Mouse (Mus musculus): Measurements from ENCODE around the gene Agap1. TPM values are rescaled to one million over a fixed set of nuclear protein-coding genes. Genes with fewer than 3 reads are reported as not detected.

The Agap1 gene
- total RNA-seq, 2 experiments from 2014 or later, result 8.0 to 16.0 TPM

DNA sequence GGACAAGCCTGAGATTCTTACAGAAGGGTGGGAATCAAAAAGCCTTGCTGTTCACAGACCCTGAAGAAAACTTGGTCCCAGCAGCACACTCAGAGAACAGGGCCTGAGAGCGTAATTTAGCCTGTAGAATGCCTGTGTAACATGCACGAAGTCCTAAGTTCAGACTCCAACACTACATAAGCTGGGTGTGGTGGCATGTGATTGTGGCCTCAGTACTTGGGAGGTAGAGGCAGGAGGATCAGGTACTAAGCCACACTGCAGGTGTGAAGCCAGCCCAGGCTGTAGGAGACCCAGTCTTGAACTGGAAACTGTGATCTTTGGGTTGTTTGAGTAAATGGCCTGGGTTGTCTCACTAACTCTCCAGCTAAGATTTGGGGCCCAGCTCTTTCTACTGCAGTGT is 180.5 kb downstream of the Agap1 start:
- no peak for ATAC-seq (replicated peaks; ENCODE audit: poor library complexity, severe bottlenecking)

DNA sequence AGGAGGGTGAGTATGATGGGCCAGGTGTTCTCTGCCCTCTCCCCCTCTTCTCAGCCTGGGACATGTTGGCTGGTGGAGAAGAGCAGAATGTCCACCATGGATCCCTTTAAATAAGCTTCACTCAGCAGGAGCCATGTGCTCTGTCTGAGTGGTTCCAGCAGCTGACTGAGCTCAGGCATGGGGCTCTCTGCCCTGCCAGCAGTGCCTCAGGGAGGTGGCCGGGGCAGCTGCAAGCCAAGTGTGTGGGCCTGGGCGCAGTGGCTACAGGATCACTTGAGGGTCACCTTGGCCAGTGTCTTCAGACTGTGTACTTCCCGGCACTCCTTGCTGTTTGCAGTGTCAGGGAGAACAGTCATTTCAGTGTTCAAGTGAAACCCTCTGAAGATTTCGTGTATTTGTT is 183.1 kb downstream of the Agap1 start:
- ATAC-seq (replicated peaks; ENCODE audit: poor library complexity, severe bottlenecking), result no peak

DNA sequence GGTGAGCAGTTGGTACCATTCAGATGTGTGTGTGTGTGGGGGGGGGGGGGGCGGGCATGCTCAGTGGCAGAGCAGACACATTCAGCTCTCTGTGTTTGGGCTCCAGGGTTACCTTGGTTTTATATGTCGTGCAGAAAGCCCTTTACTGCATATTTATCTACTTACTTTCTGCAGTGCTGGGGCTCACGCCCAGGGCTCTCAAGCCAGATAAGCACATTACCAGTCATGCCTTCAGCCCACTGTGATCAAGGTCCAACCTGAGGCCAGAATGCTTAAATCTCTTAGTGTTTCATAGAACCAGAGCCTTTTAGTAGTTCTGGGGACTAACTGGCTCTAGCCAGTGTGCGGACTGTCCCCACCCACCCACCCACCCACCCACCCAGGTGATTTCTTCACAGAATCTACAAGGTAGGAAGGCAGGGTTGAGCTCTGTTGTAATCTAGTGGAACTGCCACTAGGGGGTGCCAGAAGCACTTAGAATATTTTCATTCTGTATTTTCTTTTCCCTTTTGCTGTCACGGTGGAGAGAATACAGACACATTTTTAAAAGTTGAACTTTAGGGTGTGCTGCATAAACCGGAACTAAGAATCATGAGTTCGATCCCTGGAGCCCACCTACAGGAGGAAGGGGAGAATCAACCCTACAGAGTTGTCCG is 189.0 kb downstream of the Agap1 start:
- peak; percentile 32 for ATAC-seq (replicated peaks; ENCODE audit: poor library complexity, severe bottlenecking)

DNA sequence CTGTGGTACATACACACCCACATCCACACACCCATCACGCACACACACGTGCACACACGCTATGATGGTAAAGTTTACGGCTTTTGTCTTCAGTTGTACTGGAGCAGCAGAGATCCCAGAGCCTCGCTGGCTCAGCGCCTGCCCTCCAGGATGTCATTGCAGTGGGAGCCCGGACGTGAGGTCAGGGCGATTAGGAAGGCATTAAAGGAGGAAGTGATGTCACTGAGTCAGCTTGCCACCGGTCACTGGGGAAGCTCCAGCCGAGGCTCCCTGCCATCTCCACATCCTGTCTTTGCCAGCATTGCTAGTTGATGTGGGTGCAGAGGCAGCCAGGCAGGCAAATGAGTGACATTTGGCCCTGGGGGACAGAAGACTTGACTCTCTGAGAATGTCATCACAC is 189.5 kb downstream of the Agap1 start:
- ATAC-seq (replicated peaks; ENCODE audit: poor library complexity, severe bottlenecking), result peak; percentile 97

DNA sequence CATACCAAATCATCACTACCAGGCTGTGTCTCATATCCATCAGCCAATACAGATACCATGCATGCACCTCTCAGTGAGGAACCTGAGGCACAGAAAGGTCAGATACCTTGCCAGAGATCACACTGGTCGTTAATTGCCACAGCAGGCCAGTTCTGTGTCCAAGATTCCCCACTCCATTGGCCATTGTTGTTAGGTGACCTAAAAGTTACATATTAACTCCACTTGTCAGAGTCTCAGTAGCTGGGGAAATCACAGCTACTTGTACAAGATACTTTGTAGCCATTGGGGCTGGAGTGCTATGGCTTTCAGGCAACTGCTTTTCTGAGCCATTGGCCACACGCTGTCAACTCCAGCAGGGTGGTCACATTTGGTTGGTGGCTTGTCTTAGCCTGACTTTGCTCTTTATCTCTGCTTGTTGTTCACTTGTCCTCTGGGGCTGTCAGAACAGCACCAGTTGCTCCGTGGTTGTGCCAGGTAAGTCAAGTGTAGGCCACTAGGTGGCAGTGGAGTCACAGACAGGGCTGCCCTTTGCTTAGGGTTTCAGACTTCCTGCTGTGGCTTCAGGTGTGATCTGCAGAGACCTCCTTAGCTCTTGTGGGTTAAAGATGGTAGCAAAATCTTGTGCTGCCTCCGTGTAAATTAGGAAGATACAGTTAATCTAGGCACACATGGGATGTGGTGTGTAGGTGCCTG is 191.9 kb downstream of the Agap1 start:
- peak; percentile 62 for ATAC-seq (replicated peaks; ENCODE audit: poor library complexity, severe bottlenecking)

DNA sequence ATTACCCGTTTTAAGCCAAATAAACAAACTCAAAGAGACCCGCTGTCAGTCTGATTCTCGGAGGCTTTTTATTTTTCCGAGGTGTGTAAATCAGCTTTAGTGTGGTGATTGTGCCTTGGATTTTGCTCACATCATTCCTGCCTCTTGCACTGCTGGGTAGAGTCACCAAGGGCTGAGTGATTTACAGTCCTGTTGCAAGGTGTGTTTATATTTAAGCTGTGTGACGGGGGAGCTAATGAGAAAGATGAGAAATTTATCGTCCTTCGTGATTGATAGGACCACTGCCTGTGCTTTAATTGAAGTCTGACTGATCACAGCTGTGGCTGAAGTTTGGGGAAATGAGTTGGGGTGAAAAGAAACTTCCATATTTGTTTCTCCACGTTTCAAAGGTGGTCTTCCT is 192.9 kb downstream of the Agap1 start:
- no peak for ATAC-seq (replicated peaks; ENCODE audit: poor library complexity, severe bottlenecking)

DNA sequence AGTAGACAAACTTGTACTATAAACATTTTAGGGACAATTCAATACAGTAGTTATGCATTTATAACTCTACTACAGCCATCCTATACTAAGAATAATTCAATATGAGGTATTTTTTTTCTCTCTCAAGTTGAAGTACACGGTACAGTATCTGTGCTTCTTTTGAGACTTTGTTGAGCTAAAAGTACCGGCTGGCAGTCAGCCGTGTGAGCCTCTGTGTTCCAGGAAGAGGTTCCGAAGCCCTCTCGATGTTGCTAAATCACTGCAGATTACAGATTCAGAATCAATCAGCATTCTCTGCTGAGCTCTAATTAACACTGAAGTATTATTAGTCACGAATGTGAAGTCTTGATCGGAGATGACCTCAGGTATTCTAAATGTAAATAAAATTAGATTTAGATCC is 196.0 kb downstream of the Agap1 start:
- ATAC-seq (replicated peaks; ENCODE audit: poor library complexity, severe bottlenecking), result no peak

DNA sequence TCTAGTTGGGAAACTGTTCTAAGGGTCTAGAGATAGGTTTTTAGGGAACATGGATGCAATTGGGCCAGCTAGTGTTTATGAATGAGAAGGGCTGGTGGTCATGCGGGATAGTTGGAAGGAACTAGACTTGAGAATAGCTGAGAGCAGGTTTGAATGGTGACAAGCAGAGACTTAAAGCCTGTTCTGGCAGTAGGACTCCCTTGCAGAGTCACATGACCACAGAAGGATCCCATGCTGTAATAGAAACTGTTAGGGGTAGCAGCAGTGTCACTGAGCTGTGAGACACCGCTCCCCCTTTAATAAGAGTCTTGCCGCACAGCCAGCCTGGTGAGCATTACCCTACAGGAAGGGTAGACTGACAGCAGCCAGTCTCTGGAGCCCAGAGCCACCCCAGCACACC is 201.6 kb downstream of the Agap1 start:
- no peak for ATAC-seq (replicated peaks; ENCODE audit: poor library complexity, severe bottlenecking)

DNA sequence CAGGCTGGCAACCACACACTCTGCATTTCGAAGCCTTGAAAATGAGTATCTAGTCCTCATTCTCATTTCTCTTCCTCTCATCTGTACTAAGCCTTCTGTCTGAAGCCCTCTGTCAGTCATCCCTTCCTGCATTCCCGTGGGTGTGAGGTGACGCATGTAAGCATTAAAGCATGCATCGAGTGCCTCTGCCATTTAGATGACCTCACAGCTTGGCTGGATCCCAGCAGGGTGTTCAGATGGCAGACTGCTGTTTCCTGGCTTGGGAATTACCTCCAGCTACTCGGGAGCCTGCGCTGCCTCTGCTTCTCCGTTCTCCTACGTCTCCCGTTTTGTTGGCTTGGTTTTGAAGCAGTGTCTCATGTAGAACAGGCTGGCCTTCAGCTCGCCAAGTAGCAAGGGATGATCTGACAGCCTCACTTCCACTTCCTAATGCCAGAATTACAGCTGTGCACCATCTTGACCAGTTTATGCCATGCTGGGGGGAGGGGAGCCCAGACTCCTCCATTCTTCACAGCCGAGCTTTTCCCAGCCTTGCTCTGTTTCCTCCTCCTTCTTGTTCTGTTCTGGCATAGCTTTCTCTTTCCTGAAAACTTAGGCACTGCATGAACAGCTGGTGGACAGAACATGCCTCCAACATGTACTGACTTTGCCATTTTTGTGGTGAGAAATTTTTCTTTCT is 202.2 kb downstream of the Agap1 start:
- ATAC-seq (replicated peaks; ENCODE audit: poor library complexity, severe bottlenecking), result no peak

DNA sequence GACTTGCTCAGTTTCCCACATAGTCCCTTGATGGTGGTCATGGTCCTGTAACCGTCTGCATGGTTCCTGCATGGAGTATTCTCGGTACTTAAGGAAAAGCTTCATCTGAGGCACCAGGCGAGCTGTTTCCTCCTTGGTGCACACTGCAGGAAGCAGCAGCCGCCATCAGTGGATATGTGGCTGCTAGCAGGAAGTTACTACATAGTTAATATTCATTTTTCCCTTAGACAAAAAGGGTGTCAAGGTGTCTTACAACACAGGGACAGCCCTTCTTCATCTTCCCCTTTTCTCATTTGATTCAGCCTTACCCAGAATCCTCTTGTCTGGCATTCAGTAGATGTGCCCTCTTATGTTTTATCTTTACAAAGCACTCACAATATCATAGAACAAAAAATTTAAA is 206.2 kb downstream of the Agap1 start:
- ATAC-seq (replicated peaks; ENCODE audit: poor library complexity, severe bottlenecking), result peak; percentile 95

DNA sequence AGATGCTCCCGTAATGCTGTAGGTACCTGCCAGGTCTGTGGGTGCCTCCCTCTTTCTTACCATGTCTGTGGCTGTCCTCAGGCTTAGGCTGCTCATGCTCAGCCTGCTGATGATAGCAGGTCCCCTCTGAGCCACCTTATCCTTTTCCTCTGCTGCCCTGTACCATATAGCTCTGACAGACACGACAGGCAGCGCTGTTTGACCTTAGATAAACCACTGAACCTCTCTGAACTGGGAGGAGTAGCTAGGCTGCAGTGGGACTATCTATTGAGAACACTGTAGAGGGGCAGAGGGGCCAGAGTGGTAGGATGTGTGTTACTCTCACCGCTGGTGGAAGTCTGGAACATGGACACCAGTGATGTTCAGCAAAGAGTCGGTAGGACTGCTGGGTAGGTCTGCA is 211.5 kb downstream of the Agap1 start:
- no peak for ATAC-seq (replicated peaks; ENCODE audit: poor library complexity, severe bottlenecking)

DNA sequence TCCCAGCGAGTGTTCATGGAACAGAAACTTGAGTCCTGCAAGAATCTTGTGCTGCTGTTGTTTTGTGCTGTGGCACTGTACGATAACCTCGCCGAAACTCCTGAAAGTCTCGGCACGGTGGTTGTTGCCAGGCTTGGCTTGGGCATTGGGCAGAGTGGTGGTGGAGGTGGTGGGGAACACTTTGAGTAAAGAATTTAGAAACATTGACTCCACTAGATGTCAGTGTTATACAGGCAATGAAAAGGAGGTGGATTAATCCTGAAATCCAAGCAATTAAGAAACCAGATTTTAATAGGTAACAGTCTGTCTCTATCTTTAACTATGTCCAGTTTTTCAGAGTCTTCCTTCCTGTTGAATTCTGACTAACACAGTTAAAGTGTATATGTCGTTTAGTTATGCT is 212.8 kb downstream of the Agap1 start:
- no peak for ATAC-seq (replicated peaks; ENCODE audit: poor library complexity, severe bottlenecking)

DNA sequence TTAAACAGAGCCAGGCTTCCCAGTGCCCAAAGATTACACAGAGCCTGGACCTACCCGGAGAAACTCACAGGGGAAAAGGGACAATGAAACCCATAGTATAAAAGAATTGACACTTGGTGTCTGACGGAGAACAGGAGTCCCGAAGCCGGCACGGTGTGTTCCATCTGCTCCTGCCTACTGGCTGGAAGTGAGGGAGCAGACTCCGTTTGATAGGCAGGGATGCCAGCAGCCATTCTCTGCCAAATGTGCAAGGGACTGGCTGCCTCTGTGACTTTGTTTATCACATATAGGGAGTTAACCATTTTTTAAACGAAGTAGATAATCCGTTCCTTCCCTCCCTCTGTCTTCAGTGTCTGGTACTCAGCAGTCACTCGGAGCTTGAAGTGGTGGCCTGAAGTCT is 214.0 kb downstream of the Agap1 start:
- no peak for ATAC-seq (replicated peaks; ENCODE audit: poor library complexity, severe bottlenecking)

DNA sequence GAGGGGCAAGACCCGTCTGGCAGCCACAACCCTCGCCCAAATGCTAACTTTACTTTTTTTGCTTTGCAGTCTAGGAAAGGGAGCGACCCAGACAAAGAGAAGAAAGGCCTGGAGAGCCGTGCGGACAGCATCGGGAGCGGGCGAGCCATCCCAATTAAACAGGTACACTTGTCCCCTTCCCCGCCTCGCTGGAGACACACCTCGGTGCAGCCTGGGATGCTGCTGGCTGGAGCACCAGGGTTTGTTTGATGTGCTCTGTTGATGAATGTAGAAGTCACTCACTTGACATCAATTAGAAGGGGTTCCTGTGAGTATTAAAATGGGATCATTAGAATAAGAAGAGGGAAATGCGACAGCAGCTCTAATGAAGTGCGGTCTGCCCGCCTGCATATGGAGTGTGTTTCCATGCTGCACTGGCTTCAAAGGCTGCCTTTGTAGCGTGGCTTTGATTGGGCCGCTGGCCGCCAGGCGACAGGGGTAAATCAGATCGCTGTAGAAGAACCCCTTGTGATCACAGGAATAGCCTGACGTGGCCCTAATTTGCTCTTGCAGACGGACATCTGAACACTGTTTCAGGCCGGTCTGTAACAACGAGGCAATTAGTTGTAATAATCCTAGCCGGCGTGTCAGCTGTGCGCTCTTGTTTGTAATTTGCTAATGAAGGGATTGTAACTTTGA is 216.6 kb downstream of the Agap1 start:
- no peak for ATAC-seq (replicated peaks; ENCODE audit: poor library complexity, severe bottlenecking)

DNA sequence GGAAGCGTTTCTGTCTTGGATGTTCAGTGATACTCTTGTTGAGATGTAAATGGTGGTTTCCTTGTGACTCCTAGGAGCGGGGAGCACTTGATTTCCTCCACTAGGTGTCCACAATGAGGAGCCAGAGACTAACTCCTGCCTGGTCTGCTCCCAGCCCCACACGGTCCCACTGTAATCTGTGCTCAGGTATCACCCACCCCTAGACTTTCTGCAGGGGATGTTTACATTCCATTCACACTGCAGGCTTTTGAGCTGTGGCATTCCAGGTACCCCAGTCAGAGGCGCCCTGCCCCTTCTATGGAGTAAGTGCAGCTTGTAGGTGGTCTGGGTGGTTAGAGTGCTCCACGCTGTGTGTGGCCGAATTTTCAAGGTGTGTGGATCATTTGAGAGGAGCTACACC is 218.5 kb downstream of the Agap1 start:
- ATAC-seq (replicated peaks; ENCODE audit: poor library complexity, severe bottlenecking), result no peak

DNA sequence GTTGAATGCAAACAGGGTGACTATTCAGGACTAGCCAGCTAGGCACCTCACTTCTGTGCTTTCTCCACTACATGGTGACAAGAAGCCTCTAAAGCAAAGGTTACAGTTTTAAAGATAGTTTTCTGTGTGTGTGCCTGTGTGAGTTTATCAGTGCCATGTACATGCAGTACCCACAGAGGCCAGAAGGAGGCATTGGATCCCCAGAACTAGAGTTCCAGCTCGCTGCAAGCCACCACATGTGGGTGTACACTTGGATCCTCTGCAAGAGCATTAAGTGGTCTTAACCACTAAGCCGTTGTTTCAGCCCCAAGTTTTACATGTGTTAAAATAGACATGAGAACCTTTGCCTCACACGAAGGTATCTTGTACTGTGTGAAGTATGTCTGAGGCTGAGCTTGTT is 219.1 kb downstream of the Agap1 start:
- no peak for ATAC-seq (replicated peaks; ENCODE audit: poor library complexity, severe bottlenecking)

DNA sequence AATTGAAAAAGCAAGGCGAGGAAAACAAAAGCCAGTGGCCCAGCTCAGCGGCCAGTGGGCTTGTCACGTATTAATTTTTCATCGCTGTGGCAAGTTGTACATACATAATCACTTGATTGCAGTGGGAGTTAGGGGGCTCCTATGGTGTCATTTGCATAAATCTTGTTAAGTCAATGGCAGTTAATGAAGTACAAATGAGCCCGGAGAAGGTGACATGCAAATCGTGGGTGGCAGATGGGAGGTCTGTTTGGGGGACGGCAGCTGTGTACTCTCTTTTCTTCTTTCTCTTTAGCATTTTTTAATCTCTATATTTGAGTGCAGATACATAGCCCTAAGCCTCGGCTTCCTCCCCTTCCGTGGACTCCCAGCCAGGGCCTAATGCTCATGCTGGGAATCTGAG is 220.1 kb downstream of the Agap1 start:
- no peak for ATAC-seq (replicated peaks; ENCODE audit: poor library complexity, severe bottlenecking)

DNA sequence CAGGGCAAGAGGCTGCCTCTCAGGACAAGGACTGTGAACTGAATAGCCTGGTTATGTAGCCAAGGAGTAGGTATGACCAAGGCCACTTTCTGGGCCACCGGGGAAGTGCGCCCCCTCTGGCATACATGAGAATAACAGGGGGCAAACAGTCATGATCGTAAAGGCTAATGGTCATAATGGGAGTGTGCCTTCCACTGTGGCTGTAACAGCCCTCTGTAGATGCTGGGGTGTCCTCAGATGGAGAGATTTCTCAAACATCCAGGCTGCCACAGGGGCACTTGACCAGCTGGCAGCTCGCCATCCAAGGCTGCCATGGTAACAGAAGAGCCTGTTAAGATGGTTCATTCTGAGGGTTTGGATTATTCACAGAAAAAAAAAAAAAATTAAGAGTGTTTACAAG is 221.8 kb downstream of the Agap1 start:
- ATAC-seq (replicated peaks; ENCODE audit: poor library complexity, severe bottlenecking), result no peak

DNA sequence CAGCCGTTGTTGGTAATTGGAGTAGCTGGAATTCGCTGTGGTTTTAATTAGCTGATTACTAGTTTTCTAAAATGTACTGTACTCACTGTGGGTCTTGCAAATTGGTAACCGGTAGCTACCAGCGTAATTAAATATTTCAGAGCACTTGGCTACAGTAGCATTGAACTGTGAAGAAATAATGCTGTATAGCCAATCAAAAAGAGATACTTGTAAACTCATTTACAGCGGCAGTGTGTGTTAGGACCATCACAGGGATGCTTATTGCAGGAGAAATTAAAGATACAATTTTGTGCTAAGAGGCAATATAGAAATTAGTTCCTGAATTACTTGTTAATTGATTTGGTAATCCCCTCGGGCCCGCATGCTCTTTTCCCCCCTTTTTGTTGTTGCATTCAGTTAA is 226.1 kb downstream of the Agap1 start:
- no peak for ATAC-seq (replicated peaks; ENCODE audit: poor library complexity, severe bottlenecking)

DNA sequence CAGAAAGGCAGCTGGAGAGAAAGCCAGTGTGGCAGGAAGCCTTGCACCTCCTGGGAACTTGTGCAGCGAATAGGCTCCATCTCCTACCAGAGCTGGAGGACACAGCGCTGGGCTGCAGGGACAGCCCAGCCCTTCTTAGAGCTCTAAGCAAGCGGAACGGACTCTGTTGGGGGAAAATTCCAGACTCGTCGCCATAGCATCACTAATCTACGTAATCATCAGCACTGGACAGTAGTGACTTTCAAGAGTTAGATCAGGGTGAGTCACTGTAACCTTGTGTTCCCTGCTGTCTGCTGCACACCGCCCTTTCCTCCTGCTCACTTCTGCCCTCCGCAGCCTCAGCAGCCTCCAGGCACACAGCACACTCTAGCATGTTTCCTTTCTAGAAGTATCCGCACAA is 234.3 kb downstream of the Agap1 start:
- no peak for ATAC-seq (replicated peaks; ENCODE audit: poor library complexity, severe bottlenecking)

DNA sequence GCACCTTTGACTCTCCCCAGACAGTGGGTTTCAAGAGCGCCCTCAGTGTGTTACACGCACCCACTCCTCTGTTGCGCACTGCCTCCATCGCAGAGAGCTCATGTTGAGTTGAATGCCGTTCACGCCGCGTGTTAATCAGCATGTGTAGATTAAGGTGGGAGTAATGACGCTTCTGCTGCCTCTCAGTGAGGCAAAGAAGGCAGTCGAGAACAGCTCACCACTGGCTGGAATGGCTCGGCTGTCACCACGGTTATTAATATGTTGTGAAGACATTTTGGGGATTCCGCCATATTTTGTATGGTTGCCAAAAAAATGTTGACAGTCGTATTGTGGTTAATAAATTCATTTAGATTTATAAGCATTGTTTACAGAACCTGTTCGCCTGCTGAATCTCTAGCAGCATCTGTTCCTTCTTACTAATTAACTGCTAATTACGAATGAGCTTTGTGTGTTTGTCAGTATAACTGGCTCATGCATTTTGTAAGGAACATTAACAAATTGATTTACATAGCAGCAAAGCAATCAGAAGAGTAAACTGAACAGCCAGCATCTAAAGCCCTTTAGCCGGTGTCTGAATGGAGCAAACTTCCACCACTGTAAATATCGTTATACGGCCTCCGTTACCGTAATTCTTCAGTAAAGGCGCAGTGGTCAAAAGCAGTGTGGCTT is 235.1 kb downstream of the Agap1 start:
- no peak for ATAC-seq (replicated peaks; ENCODE audit: poor library complexity, severe bottlenecking)
